Mouse (Mus musculus): Measurements from ENCODE around the gene Tiparp. TPM values are rescaled to one million over a fixed set of nuclear protein-coding genes. Genes with fewer than 3 reads are reported as not detected.
A peak's percentile ranks its signal among the peaks of the same experiment; 100 is the strongest.

Tiparp gene
- total RNA-seq (2015; ENCODE audit: low replicate concordance) (2.9 and 4.2 TPM in 2 replicates), total RNA-seq (2017; ENCODE audit: low replicate concordance) (3.0 and 5.6 TPM in 2 replicates)

DNA sequence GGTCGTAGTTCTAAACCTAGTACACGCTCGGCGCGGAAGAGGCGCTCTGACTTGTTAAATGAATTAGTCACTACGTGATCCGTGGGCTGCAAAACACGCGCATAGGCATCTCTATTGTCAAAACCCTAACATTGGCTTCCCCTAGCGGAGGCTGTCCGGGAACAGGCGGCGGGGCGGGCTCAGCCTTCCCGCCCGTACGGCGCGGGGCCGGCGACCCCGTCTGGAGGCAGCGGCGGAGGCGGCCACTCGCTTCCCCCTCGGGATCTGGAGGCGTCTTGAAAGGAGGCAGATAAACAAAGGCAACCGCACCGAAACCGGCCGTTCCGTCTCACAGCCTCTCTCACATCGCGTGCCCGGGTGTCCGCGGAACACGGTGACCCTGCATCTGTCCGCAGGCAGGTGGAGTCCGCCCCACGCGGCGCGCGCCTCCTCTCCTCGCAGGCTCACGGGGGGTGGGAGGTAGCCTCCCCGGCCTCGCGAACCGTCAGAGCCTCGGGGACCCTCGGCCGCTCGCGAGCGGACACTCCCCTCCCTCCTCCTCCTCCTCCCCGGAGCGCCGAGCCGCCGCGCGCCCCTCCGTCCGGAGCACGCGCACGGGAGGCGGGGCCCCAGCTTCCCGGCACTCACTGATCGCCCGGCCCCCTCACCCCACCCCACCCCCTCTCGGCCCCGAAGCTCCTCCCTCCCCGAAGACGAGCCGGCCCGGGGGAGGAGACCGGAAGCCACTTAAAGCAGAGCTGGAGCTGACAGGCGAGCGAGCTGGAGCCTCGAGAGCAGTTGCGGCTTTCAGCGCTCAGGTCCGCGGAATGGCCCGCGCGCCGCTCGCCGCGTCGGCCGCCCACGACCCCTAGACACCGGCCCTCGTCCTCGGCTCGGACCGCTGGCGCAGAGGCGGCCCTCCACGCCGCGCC, at the start of gene Tiparp:
Gene Tiparp, plus strand, starts transcription at position 720 of the 911 bp plus-strand sequence.
- peak; percentile 91 for ATAC-seq (replicated peaks; ENCODE audit: low FRiP score, poor library complexity, severe bottlenecking)

DNA sequence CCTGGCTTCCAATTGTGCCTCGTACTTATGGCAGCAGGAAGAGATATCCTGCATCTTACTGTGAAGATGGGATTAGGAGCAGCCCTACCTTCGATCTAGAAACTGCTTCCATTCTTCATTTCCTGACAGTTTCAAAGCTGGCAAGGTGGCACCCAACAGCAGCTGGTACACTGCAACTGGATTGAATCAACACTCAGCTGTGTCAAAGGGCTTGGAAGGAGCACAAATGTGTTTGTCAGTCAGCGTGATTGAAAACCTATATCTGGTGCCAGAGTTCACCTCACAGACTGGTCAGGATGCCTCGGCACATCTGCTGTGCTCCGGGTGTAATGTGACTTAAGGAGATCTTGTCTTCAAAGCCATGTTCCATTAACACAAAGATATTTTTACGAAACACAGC, 47.5 kb upstream of the Tiparp start:
- no peak for ATAC-seq (replicated peaks; ENCODE audit: low FRiP score, poor library complexity, severe bottlenecking)

DNA sequence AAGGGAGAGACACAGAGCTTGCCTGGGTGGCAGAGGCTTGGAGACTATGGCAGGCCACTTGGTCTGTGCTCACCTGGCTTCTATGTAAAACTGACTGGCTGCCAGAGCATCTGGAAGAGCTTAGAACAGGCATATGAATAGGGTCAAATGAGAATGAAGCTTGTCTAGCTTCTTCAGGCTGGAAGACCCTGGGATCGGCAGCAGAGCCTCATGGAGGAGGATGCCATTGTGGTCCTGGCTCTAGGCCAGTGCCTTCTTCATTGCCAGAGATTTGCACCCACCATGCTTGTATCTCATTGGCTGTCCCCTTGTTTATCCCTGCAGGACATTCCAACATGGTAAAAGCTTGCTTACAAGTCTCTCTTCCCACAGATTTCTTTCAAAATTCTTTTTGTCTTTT, 45.9 kb upstream of the Tiparp start:
- ATAC-seq (replicated peaks; ENCODE audit: low FRiP score, poor library complexity, severe bottlenecking), result no peak

DNA sequence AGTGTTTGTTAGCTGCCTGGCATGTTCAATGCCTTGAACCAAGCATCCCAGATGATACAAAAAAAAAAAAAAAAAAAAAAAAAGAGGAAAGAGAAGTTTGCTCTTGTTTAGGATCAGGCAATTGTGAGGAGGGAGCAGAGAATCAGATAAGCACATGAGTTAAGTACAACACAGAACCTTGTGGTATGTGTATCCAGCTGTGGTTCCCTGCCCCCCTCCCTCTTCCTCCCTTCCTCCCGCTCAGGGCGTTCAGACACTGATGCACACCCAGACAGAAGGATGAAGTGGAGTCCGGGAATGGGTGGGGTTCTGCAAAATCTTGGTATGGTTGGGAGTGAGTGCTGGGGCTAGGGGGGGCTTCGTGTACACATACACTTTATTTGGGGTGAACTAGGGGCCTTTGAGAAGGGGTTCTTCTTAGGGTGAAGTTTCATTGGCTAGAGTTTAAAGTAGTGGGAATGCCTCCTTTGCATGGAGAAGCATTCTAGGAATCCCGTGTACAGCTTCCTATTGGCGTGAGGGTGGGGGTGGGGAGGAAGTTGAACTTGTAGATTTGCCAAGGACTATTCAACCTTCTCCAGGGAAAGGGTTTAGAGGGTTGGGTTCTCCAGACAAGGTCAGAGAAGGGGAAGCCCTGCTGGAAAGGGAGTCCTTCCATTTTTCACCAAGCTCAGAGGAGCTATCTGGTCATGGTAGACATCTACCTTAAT, 45.4 kb upstream of the Tiparp start:
- ATAC-seq (replicated peaks; ENCODE audit: low FRiP score, poor library complexity, severe bottlenecking), result no peak

DNA sequence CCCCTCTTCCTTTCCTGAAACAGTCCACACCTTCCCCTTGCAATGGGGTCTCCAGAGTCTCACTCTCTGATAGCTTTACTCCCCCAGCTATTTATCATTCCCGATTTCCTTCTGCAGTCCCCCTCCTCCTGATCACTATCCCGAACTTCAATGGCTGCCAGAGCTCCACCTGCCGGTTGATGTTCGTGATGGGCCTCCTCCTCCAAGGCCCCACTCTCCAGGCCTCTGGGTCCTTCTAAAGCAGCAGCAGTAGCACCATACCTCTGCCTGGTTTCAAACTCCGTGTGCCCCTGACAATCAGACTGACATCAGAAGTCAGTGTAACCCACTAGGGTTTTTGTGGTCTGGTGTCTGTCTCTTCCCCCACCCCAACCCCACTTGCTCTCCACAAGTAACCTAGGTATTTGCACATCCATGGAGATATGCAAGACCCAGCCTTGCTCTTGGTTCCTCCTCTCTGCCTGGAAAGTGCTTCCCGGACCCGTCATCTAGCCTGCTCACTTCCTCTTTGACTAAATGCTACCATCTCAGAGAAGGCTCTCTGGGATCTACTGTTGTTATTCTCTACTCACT, 44.0 kb upstream of the Tiparp start:
- no peak for ATAC-seq (replicated peaks; ENCODE audit: low FRiP score, poor library complexity, severe bottlenecking)

DNA sequence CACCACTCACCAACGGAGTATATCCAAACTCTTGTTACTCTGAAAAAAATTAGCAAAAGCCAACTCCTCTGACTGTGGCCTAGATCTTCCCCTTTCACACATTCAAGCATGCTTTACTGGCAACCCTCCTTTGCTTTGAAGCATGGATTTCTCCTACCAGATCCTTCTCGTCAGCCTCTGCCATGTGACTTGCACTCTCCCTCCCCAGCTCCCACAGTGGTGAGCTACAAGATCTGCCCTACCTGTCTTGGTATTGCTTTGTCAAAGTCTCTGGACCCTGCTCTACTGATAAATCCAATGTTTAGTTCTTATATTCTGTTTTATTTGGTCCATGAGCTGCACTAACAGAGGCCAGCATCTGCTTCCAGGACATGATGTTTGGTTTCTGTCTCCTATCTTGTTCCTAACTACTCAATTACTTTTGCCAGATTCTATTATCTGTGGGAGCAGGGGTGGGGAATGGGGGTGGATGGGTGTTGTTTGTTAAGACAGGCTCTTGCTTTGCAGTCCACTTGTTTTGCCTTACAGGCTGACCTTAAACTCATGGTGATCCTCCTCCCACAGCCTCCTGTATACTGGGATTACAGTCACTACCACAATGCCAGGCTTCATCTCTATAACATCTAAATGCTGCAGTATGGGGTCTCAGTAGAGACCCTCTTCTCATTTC, 40.7 kb upstream of the Tiparp start:
- no peak for ATAC-seq (replicated peaks; ENCODE audit: low FRiP score, poor library complexity, severe bottlenecking)

DNA sequence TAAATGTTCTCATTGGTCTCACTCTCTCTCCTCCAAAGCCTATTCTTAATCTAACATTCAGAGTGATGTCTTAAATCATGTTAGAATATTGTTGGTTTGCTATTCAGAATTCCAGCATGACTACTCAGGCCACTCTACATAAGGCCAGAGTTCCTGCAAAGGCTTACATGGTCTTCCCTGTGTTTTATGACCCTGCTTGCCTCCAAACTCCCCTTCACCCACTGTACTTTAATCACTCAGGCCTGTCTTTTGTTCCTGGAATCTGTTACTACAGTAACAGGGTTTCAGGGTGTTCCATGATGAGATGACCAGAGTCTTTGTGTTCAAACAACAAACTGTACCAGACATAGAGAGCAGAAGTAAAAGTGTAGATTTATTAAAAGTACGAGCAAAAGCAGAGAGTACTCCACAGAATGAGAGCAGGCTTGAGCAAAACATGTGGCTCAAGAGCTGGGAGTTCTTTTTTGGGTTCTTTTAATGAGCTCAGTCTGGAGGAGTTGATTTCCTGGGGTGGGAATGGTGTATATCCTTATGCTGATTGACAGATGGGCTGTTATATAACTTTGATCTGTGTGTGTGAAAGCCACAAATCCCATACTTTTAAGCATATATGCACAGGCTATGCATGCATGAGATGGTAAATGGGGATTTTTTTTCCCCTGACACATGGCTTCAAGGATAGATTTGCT, 39.5 kb upstream of the Tiparp start:
- no peak for ATAC-seq (replicated peaks; ENCODE audit: low FRiP score, poor library complexity, severe bottlenecking)

DNA sequence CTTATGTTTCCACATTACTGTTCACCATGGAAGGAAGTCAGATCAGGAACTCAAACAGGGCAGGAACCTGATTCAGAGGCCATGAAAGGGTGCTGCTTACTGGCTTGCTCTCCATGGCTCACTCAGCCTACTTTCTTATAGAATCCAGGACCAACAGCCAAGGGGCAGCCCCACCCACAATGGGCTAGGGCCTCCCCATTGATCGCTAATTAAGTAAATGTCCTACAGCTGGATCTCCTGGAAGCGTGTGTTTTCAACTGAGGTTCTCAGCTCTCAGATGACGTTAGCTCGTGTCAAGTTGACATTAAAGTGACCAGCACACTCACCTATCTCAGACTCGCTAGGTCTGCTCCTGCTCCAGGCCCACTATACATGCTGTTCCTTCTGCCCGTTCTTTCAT, 38.6 kb upstream of the Tiparp start:
- ATAC-seq (replicated peaks; ENCODE audit: low FRiP score, poor library complexity, severe bottlenecking), result no peak

DNA sequence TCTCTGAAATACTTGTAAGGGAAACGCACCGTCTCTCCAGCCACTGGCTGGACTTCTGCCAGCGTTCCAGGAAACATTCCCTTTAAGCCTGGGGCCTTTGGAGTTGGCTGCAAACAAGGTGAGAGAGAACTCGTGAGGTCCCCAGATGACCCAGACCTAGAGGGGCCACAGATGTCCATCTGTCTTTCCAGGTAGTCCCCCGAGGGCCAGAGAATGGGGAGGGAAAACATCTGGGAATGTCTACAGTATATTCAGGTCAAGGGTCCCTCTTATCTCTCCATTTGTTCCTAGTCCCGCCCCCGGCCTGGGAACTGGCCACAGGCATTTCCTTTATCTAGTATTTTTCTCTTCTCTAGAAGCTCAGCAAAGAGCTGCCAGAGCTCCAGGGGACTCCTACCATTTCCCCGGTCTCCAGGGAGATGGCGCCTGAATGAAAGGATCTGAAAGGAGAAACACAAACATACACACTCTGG, 33.9 kb upstream of the Tiparp start:
- no peak for ATAC-seq (replicated peaks; ENCODE audit: low FRiP score, poor library complexity, severe bottlenecking)

DNA sequence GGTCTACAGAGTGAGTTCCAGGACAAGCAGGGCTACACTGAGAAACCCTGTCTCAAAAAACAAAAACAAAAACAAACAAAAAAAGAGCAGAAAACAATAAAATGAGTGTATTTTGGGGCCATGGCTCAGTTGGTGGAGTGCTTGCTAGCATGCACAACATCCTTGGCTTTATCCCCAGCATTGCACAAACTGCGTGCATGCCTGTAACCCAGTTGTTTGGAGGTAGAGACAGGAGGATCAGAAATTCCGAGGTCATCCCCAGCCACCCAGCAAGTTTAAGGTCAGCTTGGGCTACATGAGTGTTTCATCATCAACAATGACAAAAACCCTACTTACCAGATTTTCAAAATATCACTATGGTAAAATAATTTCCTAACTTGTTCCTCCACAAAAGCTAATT, 20.4 kb upstream of the Tiparp start:
- ATAC-seq (replicated peaks; ENCODE audit: low FRiP score, poor library complexity, severe bottlenecking), result no peak

DNA sequence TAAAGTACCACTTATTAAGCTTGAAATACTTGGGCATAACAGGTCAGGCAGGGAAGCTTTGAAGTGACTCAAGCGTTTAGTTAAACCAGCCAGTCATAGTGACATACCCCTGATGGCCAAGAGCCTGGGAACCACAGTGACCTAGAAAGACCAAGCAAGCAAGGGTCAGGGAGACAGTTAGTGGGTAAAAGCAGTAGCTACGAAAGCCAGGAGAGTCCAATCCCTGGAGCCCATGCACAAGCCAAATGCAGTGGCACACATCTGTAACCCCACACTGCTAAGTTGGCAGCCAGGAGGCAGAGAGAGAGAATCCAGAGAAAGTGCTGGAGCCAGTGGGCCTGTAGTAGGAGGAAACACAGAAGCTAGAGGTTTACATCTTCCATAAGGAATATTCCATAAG, 17.6 kb upstream of the Tiparp start:
- ATAC-seq (replicated peaks; ENCODE audit: low FRiP score, poor library complexity, severe bottlenecking), result no peak

DNA sequence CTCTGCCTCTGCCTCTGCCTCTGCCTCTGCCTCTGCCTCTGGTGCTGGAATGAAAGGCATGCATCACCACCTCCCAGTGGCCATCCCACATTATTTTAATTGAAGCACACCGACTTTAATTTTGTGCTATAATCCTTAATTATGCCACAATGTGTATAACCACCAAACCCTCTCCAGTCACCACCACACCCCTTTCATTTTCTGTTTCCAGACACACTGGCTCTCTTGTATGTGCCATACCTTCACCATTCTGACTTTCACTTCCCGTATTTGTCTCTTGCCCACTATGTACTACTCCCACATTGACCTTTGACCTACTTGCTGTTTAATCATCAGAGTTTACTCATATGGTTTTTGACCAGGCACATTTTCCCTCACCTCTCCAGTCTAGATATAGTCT, 12.5 kb upstream of the Tiparp start:
- no peak for ATAC-seq (replicated peaks; ENCODE audit: low FRiP score, poor library complexity, severe bottlenecking)

DNA sequence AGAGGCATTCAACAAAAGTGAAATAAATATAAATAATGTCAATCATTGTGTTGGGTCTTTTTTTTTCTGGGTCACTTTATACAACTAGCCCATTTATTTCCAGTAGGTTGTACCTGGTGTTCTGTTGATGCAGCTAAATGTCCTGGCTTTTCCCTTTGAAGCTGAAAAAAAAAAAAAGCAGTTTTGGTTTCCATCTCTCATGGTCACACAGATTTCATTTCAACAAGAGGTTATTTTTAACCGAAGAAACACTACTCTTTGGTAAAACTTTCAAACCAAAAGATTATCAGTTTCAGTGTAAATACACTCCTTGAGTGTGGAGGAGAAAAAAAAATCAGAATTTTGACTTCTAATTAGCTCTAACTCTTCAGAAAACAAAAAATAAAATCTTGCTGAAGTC, 11.7 kb upstream of the Tiparp start:
- no peak for ATAC-seq (replicated peaks; ENCODE audit: low FRiP score, poor library complexity, severe bottlenecking)

DNA sequence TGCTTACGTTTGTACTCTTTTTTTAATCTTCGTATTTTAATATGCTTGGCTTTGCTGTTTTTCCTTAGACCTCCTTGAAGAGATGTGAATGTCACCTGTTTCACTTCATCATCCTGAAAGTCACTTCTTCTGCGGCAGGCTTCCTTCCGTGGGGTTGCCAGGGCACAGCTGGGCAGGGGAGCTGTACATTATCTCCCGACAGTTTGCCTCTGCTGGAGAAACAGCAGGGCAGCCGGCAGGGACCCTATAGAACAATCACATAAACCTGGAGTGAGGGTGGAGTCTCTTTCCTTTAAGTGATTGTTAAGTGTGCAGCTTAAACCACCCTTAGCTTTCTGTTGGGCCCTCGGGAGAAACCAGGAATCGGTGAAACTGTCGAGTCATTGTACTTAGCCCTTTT, 11.1 kb upstream of the Tiparp start:
- ATAC-seq (replicated peaks; ENCODE audit: low FRiP score, poor library complexity, severe bottlenecking), result no peak

DNA sequence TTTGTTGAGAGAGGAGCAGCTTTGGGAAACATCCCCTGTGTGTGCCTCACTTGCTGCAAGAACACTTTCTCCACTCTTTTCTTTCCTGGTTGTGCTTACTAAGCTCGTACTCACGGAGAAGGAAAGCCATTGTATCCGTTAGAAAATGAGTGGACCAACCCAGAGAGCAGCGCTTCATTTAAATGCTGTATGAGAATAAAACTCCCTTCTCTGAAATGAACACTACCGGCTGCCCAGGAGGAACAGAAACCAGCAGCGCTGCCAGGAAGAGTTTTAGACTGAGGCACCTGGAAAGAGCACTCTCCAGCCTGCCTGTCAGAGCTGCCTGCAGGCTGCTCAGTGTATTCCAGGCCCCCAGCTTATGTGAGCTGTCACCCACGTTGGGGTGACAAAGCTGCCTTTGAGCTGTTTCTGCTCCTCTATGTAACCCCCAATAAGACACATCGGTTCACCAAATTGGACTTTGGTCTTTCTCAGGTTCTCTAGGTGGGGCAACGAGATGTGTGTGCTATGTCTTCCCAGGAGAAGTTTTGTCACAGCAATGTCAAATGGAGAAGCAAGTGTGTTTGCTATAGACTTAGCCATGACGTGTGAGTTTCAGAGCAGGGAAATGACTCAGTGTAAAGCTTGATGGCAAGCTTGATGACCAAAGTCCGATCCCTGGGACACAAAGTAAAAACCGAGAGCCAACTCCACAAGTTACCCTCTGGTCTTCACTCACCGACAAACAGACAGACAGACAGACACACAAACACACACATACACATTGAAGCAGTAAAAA, 10.3 kb upstream of the Tiparp start:
- no peak for ATAC-seq (replicated peaks; ENCODE audit: low FRiP score, poor library complexity, severe bottlenecking)

DNA sequence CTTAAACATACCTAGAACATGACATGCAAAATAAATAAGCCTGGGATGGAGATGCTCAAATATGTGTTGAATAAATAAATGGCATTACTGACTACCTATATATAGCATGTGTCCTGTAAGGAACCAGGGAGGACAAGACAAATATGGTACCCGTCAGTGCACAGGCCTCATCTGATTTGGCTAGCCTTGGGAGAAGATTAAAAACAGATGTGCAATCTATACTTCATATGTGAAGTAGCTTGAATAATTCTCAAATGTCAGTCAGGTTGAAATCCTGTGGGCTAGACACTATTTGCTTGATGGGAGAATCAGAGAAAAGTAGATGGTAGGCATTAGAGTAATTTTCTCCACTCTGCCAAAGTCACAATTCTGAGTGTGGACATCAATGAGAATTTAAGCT, 6.8 kb upstream of the Tiparp start:
- ATAC-seq (replicated peaks; ENCODE audit: low FRiP score, poor library complexity, severe bottlenecking), result no peak

DNA sequence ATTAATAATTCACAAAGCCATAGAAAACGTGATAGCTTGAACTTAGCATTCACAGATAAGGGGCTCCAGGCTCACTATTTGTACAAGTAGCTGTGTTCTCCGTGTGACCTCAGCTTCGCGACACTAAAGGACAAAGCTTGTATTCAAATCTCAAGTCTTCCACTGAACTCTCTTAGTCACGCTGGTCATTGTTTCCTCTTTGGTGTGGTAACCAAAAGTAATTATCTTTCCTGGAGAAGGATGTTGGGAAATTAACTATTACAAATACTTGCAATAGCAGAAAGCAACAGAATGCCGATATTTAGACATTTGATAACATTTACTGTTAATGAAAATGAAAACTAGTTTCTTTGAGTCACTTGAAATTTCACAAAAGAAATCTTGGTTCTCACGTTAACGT, 4.8 kb upstream of the Tiparp start:
- no peak for ATAC-seq (replicated peaks; ENCODE audit: low FRiP score, poor library complexity, severe bottlenecking)

DNA sequence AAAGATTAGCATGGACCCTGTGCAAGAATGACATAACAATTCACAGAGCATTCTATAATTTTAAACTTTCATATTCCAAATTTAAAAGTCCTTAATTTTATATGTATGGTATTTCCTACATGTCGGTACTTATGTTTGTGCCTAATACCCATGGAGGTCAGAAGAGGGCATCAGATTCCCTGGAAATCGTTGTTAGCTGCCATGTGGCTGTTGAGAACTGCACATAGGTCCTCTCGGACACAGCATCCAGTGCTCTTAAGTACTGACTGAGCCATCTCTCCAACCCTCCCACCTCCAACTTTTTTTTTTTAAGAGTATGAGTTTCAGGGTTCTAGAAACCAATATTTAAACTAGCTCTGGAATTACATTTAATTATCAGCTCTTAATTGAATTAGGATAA, 2.5 kb upstream of the Tiparp start:
- ATAC-seq (replicated peaks; ENCODE audit: low FRiP score, poor library complexity, severe bottlenecking), result no peak

DNA sequence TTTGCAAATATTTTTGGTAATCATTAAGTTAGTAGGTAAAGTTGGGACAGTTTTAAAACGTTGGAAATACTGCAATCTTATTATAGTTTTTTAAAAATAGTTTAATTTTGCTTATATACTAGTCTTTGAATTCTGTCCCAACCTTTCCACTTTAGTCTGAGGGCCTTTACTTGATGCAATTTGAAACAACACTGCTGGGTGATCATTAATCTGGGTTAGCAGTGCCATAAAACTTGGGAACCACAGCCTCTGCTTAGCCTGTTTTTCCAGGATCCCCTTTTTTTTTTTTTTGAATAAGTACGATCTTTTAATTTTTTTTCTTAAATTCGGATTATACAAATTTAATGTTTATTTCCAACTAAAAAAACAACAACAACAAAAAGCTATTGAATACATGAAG, 1.0 kb upstream of the Tiparp start:
- no peak for ATAC-seq (replicated peaks; ENCODE audit: low FRiP score, poor library complexity, severe bottlenecking)

Data from erythroblast, adult 5-6 weeks (primary cell).